Mouse (Mus musculus) liver, postnatal 0 days (tissue): ENCODE measurements around the gene Mef2d. TPM values are rescaled to one million over a fixed set of nuclear protein-coding genes. Genes with fewer than 3 reads are reported as not detected.

Source experiments
- ATAC-seq: fragments of 200-750 bp; cut with Nextera tagmentation; 2 replicates; pipeline ENCODE4 v1.8.0; 2017; ENCODE audit warnings: mild to moderate bottlenecking, moderate library complexity
- DNase-seq: peaks from one replicate; pipeline ENCODE4 v3.0.0-alpha.2; 2016
- H3K27ac ChIP-seq: fragments of 300-500 bp; sonication (generic); 2 replicates; pipeline ENCODE4 v1.5.1; 2014; ENCODE audit warnings: antibody characterized with exemption, moderate library complexity, mild to moderate bottlenecking, low read depth
- H3K27me3 ChIP-seq: fragments of 300-500 bp; sonication (generic); 2 replicates; pipeline ENCODE4 v1.6.1; 2014; ENCODE audit warnings: low read length, control low read depth, mixed read lengths; ENCODE audit not compliant: insufficient read depth
- H3K36me3 ChIP-seq: fragments of 300-500 bp; sonication (generic); replicated peaks from 2 replicates; pipeline ENCODE4 v1.6.1; 2014; ENCODE audit warnings: mild to moderate bottlenecking, control low read depth, low read length, moderate library complexity, mixed read lengths; ENCODE audit not compliant: insufficient read depth
- H3K4me1 ChIP-seq: fragments of 300-500 bp; sonication (generic); 2 replicates; pipeline ENCODE4 v1.6.1; 2014; ENCODE audit warnings: antibody characterized with exemption, mild to moderate bottlenecking, control low read depth; ENCODE audit not compliant: insufficient read depth
- H3K4me2 ChIP-seq: fragments of 300-500 bp; sonication (generic); 2 replicates; pipeline ENCODE4 v1.6.1; 2014; ENCODE audit warnings: low read depth, mild to moderate bottlenecking, low read length, moderate library complexity, mixed read lengths
- H3K4me3 ChIP-seq: fragments of 300-500 bp; sonication (generic); 2 replicates; pipeline ENCODE4 v1.5.1; 2014; ENCODE audit warnings: low read depth, low read length
- H3K9ac ChIP-seq: fragments of 300-500 bp; sonication (generic); replicated peaks from 2 replicates; pipeline ENCODE4 v1.6.1; 2014; ENCODE audit warnings: mild to moderate bottlenecking, moderate library complexity
- H3K9me3 ChIP-seq: fragments of 300-500 bp; sonication (generic); 2 replicates; pipeline ENCODE4 v1.6.1; 2016; ENCODE audit warnings: mild to moderate bottlenecking, control low read depth, low read length, mixed read lengths
- CTCF ChIP-seq: sonication (generic); IDR thresholded peaks from 2 replicates; pipeline ENCODE4 v1.5.1; 2016; ENCODE audit warnings: antibody characterized with exemption, low read depth
- EP300 ChIP-seq: IDR thresholded peaks from 2 replicates; pipeline ENCODE4 v1.6.1; 2016; ENCODE audit warnings: antibody characterized with exemption, low read depth, mild to moderate bottlenecking
- WGBS: fragments of 180-500 bp; shearing (Covaris S2); extraction: QIAGEN DNeasy Blood & Tissue Kit; methylation state at CpG from one replicate; pipeline ENCODE4 v1.1.7; 2014; ENCODE audit not compliant: insufficient replicate concordance; 5-methylcytosine and 5-hydroxymethylcytosine counted together
- polyA plus RNA-seq: library from polyadenylated mRNA; unstranded; fragments of >200 nt; fragmentation: Nextera tagmentation; extraction: Ambion mirVana; gene quantifications from 2 replicates; pipeline ENCODE4 v1.2.1, GENCODE M21; 2015

Gene Mef2d
- polyA plus RNA-seq, 1 experiment from 2014 or later: 5.7 TPM

DNA sequence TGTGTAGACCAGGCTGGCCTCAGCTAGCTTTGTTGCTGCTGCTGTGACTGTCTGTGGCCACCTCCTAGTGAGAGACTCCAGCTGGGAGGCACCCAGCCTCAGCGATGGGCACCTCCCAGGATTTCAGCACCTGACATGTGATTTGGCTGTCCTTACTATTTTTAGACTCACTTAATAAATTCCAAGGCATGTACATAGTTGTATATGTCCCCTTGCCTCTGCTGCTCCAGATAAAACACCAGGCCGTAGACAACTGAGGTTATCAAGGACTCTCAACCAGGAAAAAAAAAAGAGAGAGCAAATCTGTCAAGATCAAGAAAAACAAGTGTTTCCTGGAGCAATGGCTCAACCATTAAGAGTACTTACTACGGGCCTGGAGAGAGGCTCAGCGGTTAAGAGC is 17.0 kb upstream of the Mef2d start:
- no peak overlapping the region for H3K9ac ChIP-seq
- H3K4me1 ChIP-seq: no peaks in the 10 kb centered on the region
- TF ChIP-seq EP300 (no peak), CTCF (no peak)
- H3K9me3 ChIP-seq: no peaks in the 10 kb centered on the region
- no peaks in the 10 kb centered on the region for H3K36me3 ChIP-seq
- 43% methylated on average over 4 of the region's 4 CpGs for WGBS
- H3K27ac ChIP-seq: no peak overlapping the region
- ATAC-seq (no peak), DNase-seq (no peak)
- H3K4me2 ChIP-seq: no peak overlapping the region
- H3K4me3 ChIP-seq: no peak overlapping the region
- H3K27me3 ChIP-seq: no peaks in the 10 kb centered on the region

- TF ChIP-seq CTCF: no peak
- TF ChIP-seq EP300: no peak
- Histone ChIP-seq H3K9me3 (no peaks in the 10 kb centered on the region), H3K4me3 (no peak overlapping the region), H3K4me1 (no peaks in the 10 kb centered on the region), H3K9ac (no peak overlapping the region), H3K27me3 (no peaks in the 10 kb centered on the region), H3K36me3 (no peaks in the 10 kb centered on the region), H3K27ac (no peak overlapping the region), H3K4me2 (no peak overlapping the region)
- no peak for ATAC-seq
- no peak for DNase-seq
- 83% methylated on average over 7 of the region's 7 CpGs for WGBS
Observed at GRCm38 (mm10) chr3:88126181-88126580, 16.0 kb upstream of the Mef2d start.

GRCm38 (mm10) chr3:88127636-88128035 is 14.5 kb upstream of the Mef2d start:
- Histone ChIP-seq H3K27ac (no peak overlapping the region), H3K9me3 (no peaks in the 10 kb centered on the region), H3K36me3 (no peaks in the 10 kb centered on the region), H3K9ac (no peak overlapping the region), H3K4me2 (no peak overlapping the region), H3K4me3 (no peak overlapping the region), H3K27me3 (no peaks in the 10 kb centered on the region), H3K4me1 (no peaks in the 10 kb centered on the region)
- no peak for TF ChIP-seq EP300
- no peak for TF ChIP-seq CTCF
- whole genome bisulfite sequencing: 48% methylated on average over 3 of the region's 3 CpGs
- ATAC-seq (no peak), DNase-seq (no peak)

- TF ChIP-seq EP300 (no peak), CTCF (no peak)
- H3K4me2 ChIP-seq: no peak overlapping the region
- 69% methylated on average over 5 of the region's 5 CpGs for WGBS
- no peak overlapping the region for H3K9ac ChIP-seq
- DNase-seq (no peak), ATAC-seq (no peak)
- no peak overlapping the region for H3K27ac ChIP-seq
- H3K4me1 ChIP-seq: no peaks in the 10 kb centered on the region
- no peak overlapping the region for H3K4me3 ChIP-seq
- H3K36me3 ChIP-seq: no peaks in the 10 kb centered on the region
- no peaks in the 10 kb centered on the region for H3K27me3 ChIP-seq
- H3K9me3 ChIP-seq: no peaks in the 10 kb centered on the region
Observed at GRCm38 (mm10) chr3:88128056-88128455, 14.1 kb upstream of the Mef2d start.

DNA sequence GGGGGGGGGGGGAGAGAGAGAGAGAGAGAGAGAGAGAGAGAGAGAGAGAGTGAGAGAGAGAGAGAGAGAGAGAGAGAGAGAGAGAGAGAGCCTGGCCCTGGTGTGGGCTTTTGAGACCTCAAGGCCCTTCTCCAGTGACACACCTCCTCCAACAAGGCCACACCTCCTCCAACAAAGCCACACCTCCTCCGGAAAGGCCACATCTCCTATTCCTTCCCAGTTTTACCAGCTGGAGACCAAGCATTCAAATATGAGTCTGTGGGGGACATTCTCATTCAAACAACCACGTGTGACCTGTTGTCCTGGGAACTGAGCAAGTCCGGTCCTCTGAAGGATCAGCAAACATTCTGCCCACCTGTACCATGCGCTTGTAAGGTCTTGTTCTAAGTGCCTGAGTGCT is 13.2 kb upstream of the Mef2d start:
- ATAC-seq: no peak
- Histone ChIP-seq H3K4me2 (no peak overlapping the region), H3K36me3 (no peaks in the 10 kb centered on the region), H3K4me1 (no peaks in the 10 kb centered on the region), H3K4me3 (no peak overlapping the region), H3K27me3 (no peaks in the 10 kb centered on the region), H3K27ac (no peak overlapping the region), H3K9ac (no peak overlapping the region), H3K9me3 (no peaks in the 10 kb centered on the region)
- no peak for DNase-seq
- WGBS: 58% methylated on average over 4 of the region's 4 CpGs
- no peak for TF ChIP-seq EP300
- TF ChIP-seq CTCF: no peak

DNA sequence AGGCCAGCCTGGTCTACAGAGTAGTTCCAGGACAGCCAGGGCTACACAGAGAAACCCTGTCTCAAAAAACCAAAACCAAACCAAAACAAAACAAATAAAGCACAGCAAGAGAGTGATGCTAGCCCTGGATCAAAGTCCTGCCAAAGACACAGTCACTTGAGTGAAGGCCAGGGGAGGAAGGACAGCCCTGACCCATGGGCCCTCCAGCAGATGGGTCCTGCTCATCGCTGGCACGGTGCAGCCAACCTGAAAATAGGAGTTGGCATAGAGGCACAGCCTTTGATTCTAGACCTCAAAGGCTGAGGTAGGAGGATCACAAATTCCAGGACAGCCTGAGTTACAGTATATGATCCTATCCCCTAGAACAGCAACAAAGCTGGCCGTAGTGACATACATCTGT is 11.1 kb upstream of the Mef2d start:
- DNase-seq (no peak), ATAC-seq (no peak)
- Histone ChIP-seq H3K4me1 (no peaks in the 10 kb centered on the region), H3K27ac (no peak overlapping the region), H3K27me3 (no peaks in the 10 kb centered on the region), H3K9me3 (no peaks in the 10 kb centered on the region), H3K9ac (no peak overlapping the region), H3K4me3 (no peak overlapping the region), H3K4me2 (no peak overlapping the region), H3K36me3 (no peaks in the 10 kb centered on the region)
- 89% methylated on average over 3 of the region's 3 CpGs for WGBS
- TF ChIP-seq CTCF (no peak), EP300 (no peak)

DNA sequence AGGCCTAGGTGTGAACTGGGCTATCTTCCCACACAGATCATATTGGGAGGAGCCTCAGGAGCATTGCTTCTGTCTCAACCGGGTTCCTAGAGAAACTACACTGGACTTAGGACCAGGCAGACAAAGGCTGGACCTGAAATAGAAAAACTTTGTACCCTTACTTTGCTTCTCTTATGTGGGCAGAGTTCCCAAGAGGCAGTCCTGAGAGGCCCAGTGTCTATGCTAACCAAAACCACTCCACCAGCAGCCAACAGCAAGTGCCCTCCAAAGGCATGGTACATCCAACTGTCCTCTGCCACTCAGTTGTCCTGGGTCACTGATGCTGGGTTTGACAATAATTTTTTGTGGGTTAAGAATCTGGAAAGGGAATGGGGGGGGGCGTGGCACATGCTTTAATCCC is 9.7 kb upstream of the Mef2d start:
- peaks cover 6% of the 10 kb centered on the region for H3K4me1 ChIP-seq
- H3K4me2 ChIP-seq: no peak overlapping the region
- no peak for DNase-seq
- no peaks in the 10 kb centered on the region for H3K27me3 ChIP-seq
- H3K36me3 ChIP-seq: no peaks in the 10 kb centered on the region
- no peak overlapping the region for H3K4me3 ChIP-seq
- WGBS: 76% methylated on average over 2 of the region's 2 CpGs
- H3K9me3 ChIP-seq: no peaks in the 10 kb centered on the region
- TF ChIP-seq EP300: no peak
- no peak for TF ChIP-seq CTCF
- H3K9ac ChIP-seq: no peak overlapping the region
- no peak for ATAC-seq
- H3K27ac ChIP-seq: no peak overlapping the region
